Comparison of ENCODE assay signal across 8 mouse cellular contexts in the genomic region with DNA sequence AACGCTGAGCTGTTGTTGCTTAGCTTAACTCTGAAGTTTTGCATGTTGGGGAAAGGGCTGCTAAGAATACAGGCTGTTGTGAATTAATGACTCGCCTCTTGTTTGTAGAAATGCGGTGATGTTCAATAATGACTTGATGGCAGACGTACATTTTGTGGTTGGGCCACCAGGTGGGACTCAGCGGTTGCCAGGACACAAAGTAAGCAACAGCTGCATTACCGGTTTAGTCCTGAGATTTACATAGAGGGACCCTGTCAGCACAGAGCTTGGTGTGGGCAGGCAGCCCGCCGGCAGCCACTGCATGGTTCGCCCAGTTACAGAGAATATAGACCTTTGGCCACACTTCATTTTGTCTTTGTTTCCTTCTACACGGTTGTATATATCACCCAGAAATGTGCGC. TPM values are rescaled to one million over a fixed set of nuclear protein-coding genes. Genes with fewer than 3 reads are reported as not detected.
DNase-seq lines count a peak whose midpoint lies in the region; ATAC-seq and TF ChIP-seq lines count a peak whose summit lies in the region.

No protein-coding gene starts in this region.

- peak; percentile 41; the same call in 1 of the 2 replicates for ATAC-seq in limb, embryonic 14.5 days (ENCODE audit: low FRiP score, low read depth)

- WGBS in limb, embryonic 14.5 days: 20% methylated on average over 11 of the region's 11 CpGs

- peak overlapping the region; percentile 46 for H3K4me2 ChIP-seq in limb, embryonic 14.5 days (replicated peaks; ENCODE audit: low read depth, low read length, severe bottlenecking)

- peaks cover 18% of the 10 kb centered on the region for H3K36me3 ChIP-seq in limb, embryonic 14.5 days (ENCODE audit: control insufficient read depth, insufficient read depth, low read length)

- no peaks in the 10 kb centered on the region for H3K27me3 ChIP-seq in limb, embryonic 14.5 days (ENCODE audit: control insufficient read depth, insufficient read depth, low read length)

- DNase-seq in embryo, embryonic 10 days (ENCODE audit: low spot score): peak; percentile 38
- DNase-seq in embryo, embryonic 10.5 days (ENCODE audit: low spot score): no peak
- peak; percentile 12 for DNase-seq in Muller cell, postnatal 12 days (ENCODE audit: inconsistent ontology term)
- DNase-seq in forelimb bud, embryonic 11.5 days (ENCODE audit: low read depth, low spot score): peak; percentile 62
- DNase-seq in limb, embryonic 14.5 days (ENCODE audit: low spot score): peak; percentile 57
- DNase-seq in right cerebral cortex, postnatal 36 days (ENCODE audit: low spot score in 2 of 2): no peak
- DNase-seq in right cerebral cortex, adult 18-20 months: no peak
- no peak for DNase-seq in MN1 (ENCODE audit: low spot score)

- TF ChIP-seq POLR2A in limb, embryonic 14.5 days (IDR thresholded peaks at IDR 0.05; ENCODE audit: borderline replicate concordance, extremely low read depth, insufficient read depth, insufficient read length): no peak

- no peaks in the 10 kb centered on the region for H3K9me3 ChIP-seq in limb, embryonic 14.5 days (ENCODE audit: control insufficient read depth, low read length)

- H3K4me1 ChIP-seq in limb, embryonic 14.5 days (ENCODE audit: control insufficient read depth, insufficient read depth, low read length): peaks cover 24% of the 10 kb centered on the region

- H3K9ac ChIP-seq in limb, embryonic 14.5 days (ENCODE audit: low read depth, low read length, severe bottlenecking): peak overlapping the region; percentile 53

- H3K27ac ChIP-seq in limb, embryonic 14.5 days (replicated peaks; ENCODE audit: low read depth, low read length): peak overlapping the region; percentile 75

- H3K4me3 ChIP-seq in limb, embryonic 14.5 days (replicated peaks; ENCODE audit: low read length): peak overlapping the region; percentile 35

RNA-seq across cellular contexts. Expression of a gene that starts 23.3 kb away (rescaled TPM):
- polyA plus RNA-seq in limb, embryonic 14.5 days (2012; rRNA removed): 39.0 and 43.6 TPM in 2 replicates
- polyA plus RNA-seq in limb, embryonic 14.5 days (2014; fragmentation: Nextera tagmentation; extraction: Ambion mirVana): 33.8 and 35.7 TPM in 2 replicates

Comparison
In these comparisons a context has a peak if more than half of its experiments do, and no peak if none do; other contexts are left out.
1. DNase-seq: peak in embryo, embryonic 10 days (single experiment), Muller cell, postnatal 12 days (single experiment), forelimb bud, embryonic 11.5 days (single experiment) and limb, embryonic 14.5 days (single experiment); none in embryo, embryonic 10.5 days (single experiment), right cerebral cortex, postnatal 36 days (0 of 2), right cerebral cortex, adult 18-20 months (single experiment) and MN1 (single experiment).